Mouse (Mus musculus) cerebellum, adult 9-10 months (tissue): ENCODE measurements around the gene Mad2l1bp.

Source experiments
- DNase-seq: peaks from one replicate; pipeline ENCODE4 v3.0.0; 2022

Gene Mad2l1bp

GRCm38 (mm10) chr17:46143578-46144423 lies 9.6 kb downstream of the Mad2l1bp start, which contains the start of gene Rsph9:
Gene Rsph9, minus strand, starts transcription at chr17:46144216.
- DNase-seq = no peak

GRCm38 (mm10) chr17:46139872-46140271 lies 13.5 kb downstream of the Mad2l1bp start:
- no peak for DNase-seq

GRCm38 (mm10) chr17:46138563-46139236 lies 14.7 kb downstream of the Mad2l1bp start:
- DNase-seq = no peak

- DNase-seq = no peak
Measured at GRCm38 (mm10) chr17:46132862-46133261, 20.5 kb downstream of the Mad2l1bp start.

- peak; percentile 75 for DNase-seq
Measured at GRCm38 (mm10) chr17:46132058-46132718, 21.2 kb downstream of the Mad2l1bp start.

GRCm38 (mm10) chr17:46129741-46130498 lies 23.4 kb downstream of the Mad2l1bp start:
- DNase-seq = no peak

- no peak for DNase-seq
Measured at GRCm38 (mm10) chr17:46127814-46128493, 25.4 kb downstream of the Mad2l1bp start.

GRCm38 (mm10) chr17:46126608-46127007 lies 26.7 kb downstream of the Mad2l1bp start:
- no peak for DNase-seq

- no peak for DNase-seq
Measured at GRCm38 (mm10) chr17:46123953-46124700, 29.2 kb downstream of the Mad2l1bp start.

- DNase-seq = no peak
Measured at GRCm38 (mm10) chr17:46123285-46123684, 30.1 kb downstream of the Mad2l1bp start.

- DNase-seq = no peak
Measured at GRCm38 (mm10) chr17:46122791-46123190, 30.6 kb downstream of the Mad2l1bp start.

GRCm38 (mm10) chr17:46119641-46120040 lies 33.7 kb downstream of the Mad2l1bp start:
- DNase-seq = no peak

- DNase-seq = no peak
Measured at GRCm38 (mm10) chr17:46118423-46118850, 34.9 kb downstream of the Mad2l1bp start.

GRCm38 (mm10) chr17:46117623-46118422 lies 35.5 kb downstream of the Mad2l1bp start:
- no peak for DNase-seq

GRCm38 (mm10) chr17:46116881-46117280 lies 36.5 kb downstream of the Mad2l1bp start:
- no peak for DNase-seq

GRCm38 (mm10) chr17:46116138-46116537 lies 37.2 kb downstream of the Mad2l1bp start:
- no peak for DNase-seq

- DNase-seq = no peak
Measured at GRCm38 (mm10) chr17:46115489-46115888, 37.9 kb downstream of the Mad2l1bp start.

- DNase-seq = peak; percentile 82
Measured at GRCm38 (mm10) chr17:46110402-46111289, 42.7 kb downstream of the Mad2l1bp start, which contains the start of gene Mrps18a. Gene Mrps18a, plus strand, starts transcription at chr17:46110986.

GRCm38 (mm10) chr17:46108286-46108685 lies 45.1 kb downstream of the Mad2l1bp start:
- DNase-seq = no peak
